Mouse (Mus musculus) yolk sac, embryonic 10.5 days (tissue): ENCODE data around the gene Cacna1b.

Experiments used
- DNase-seq: peaks from one replicate; pipeline ENCODE4 v3.0.0-alpha.2; 2017; ENCODE audit warnings: low spot score

Cacna1b gene

GRCm38 (mm10) chr2:24646452-24647146 lies 116.4 kb downstream of the Cacna1b start:
- DNase-seq, result no peak

- DNase-seq, result no peak
These were observed 120.1 kb downstream of the Cacna1b start for GRCm38 (mm10) chr2:24642834-24643233.

- no peak for DNase-seq
These were observed 124.6 kb downstream of the Cacna1b start for GRCm38 (mm10) chr2:24638102-24638954.

GRCm38 (mm10) chr2:24633645-24634044 lies 129.3 kb downstream of the Cacna1b start:
- no peak for DNase-seq

- DNase-seq, result no peak
These were observed 145.8 kb downstream of the Cacna1b start for GRCm38 (mm10) chr2:24617141-24617540.

GRCm38 (mm10) chr2:24609789-24610188 lies 153.2 kb downstream of the Cacna1b start:
- DNase-seq, result no peak

GRCm38 (mm10) chr2:24608765-24609138 lies 154.2 kb downstream of the Cacna1b start:
- no peak for DNase-seq

GRCm38 (mm10) chr2:24607905-24608764 lies 154.8 kb downstream of the Cacna1b start:
- no peak for DNase-seq

GRCm38 (mm10) chr2:24606531-24606930 lies 156.4 kb downstream of the Cacna1b start:
- no peak for DNase-seq

- no peak for DNase-seq
These were observed 157.9 kb downstream of the Cacna1b start for GRCm38 (mm10) chr2:24605096-24605495.

GRCm38 (mm10) chr2:24589426-24589825 lies 173.5 kb downstream of the Cacna1b start:
- DNase-seq, result no peak

GRCm38 (mm10) chr2:24587999-24588398 lies 175.0 kb downstream of the Cacna1b start:
- no peak for DNase-seq

GRCm38 (mm10) chr2:24574616-24575015 lies 188.3 kb downstream of the Cacna1b start:
- DNase-seq, result no peak

GRCm38 (mm10) chr2:24570917-24571316 lies 192.0 kb downstream of the Cacna1b start:
- no peak for DNase-seq

GRCm38 (mm10) chr2:24568555-24568954 lies 194.4 kb downstream of the Cacna1b start:
- DNase-seq, result no peak

- no peak for DNase-seq
These were observed 200.2 kb downstream of the Cacna1b start for GRCm38 (mm10) chr2:24562547-24563290.

GRCm38 (mm10) chr2:24561946-24562345 lies 201.0 kb downstream of the Cacna1b start:
- DNase-seq, result no peak

GRCm38 (mm10) chr2:24560201-24560600 lies 202.8 kb downstream of the Cacna1b start:
- DNase-seq, result no peak

GRCm38 (mm10) chr2:24556347-24556746 lies 206.6 kb downstream of the Cacna1b start:
- DNase-seq, result no peak

- DNase-seq, result peak; percentile 2
These were observed 209.0 kb downstream of the Cacna1b start for GRCm38 (mm10) chr2:24553962-24554361.
